Mouse (Mus musculus) gastrocnemius, postnatal 4 days (tissue): ENCODE measurements around the gene Arhgap27. TPM values are rescaled to one million over a fixed set of nuclear protein-coding genes. Genes with fewer than 3 reads are reported as not detected.
"Not testable (repeated sequence)": the region's sequence is repeated elsewhere in the genome, so short reads cannot be mapped to it uniquely, and the experiment has no call there.

Experiments
- DNase-seq, 2 experiments: peaks; one replicate each; pipeline ENCODE4 v3.0.0; 2021 to 2022; ENCODE audit warnings: low spot score in 2 of 2, mixed read lengths in 2 of 2
- total RNA-seq, 2 experiments: library from RNA; stranded (reverse); gene quantifications; 2 replicates each; pipeline ENCODE4 v1.2.3; 2021

The Arhgap27 gene
- total RNA-seq, 2 experiments from 2014 or later, result 11.7 to 12.2 TPM

GRCm38 (mm10) chr11:103309956-103310574, 53.4 kb downstream of the Arhgap27 start:
- DNase-seq, result no peak

GRCm38 (mm10) chr11:103307910-103308309, 55.6 kb downstream of the Arhgap27 start:
- DNase-seq, result peak; percentile 52 to 75

GRCm38 (mm10) chr11:103304525-103304924, 59.0 kb downstream of the Arhgap27 start:
- no peak for DNase-seq

- DNase-seq, result no peak
Observed at GRCm38 (mm10) chr11:103294772-103295171, 68.7 kb downstream of the Arhgap27 start.

- peak in 1 of 2 experiments; percentile 64 for DNase-seq
Observed at GRCm38 (mm10) chr11:103294066-103294465, 69.4 kb downstream of the Arhgap27 start.

- no peak for DNase-seq
Observed at GRCm38 (mm10) chr11:103292890-103293287, 70.6 kb downstream of the Arhgap27 start.

GRCm38 (mm10) chr11:103292152-103292889, 71.2 kb downstream of the Arhgap27 start:
- DNase-seq, result peak; percentile 58 to 77

GRCm38 (mm10) chr11:103290841-103291240, 72.7 kb downstream of the Arhgap27 start:
- not testable (repeated sequence) for DNase-seq

GRCm38 (mm10) chr11:103288291-103288963, 75.1 kb downstream of the Arhgap27 start:
- DNase-seq, result peak in 1 of 2 experiments; percentile 37

- no peak for DNase-seq
Observed at GRCm38 (mm10) chr11:103286910-103287309, 76.6 kb downstream of the Arhgap27 start.

GRCm38 (mm10) chr11:103285951-103286350, 77.5 kb downstream of the Arhgap27 start:
- DNase-seq, result peak in 1 of 2 experiments; percentile 51

- DNase-seq, result no peak
Observed at GRCm38 (mm10) chr11:103285276-103285675, 78.2 kb downstream of the Arhgap27 start.

- DNase-seq, result no peak
Observed at GRCm38 (mm10) chr11:103281784-103282183, 81.7 kb downstream of the Arhgap27 start.

Other genes starting within 250 kb of the Arhgap27 start
- gene Hexim1, start 247.5 kb downstream of the Arhgap27 start, total RNA-seq, result 10 to 100 TPM; 26.9 to 29.6 TPM
- gene Hexim2, start 231.3 kb downstream of the Arhgap27 start, total RNA-seq, result 1 to 10 TPM; 6.3 to 7.0 TPM
- gene Fmnl1, start 192.6 kb downstream of the Arhgap27 start, total RNA-seq, result 1 to 10 TPM; 8.1 to 8.2 TPM
- gene 1700023F06Rik, start 155.1 kb downstream of the Arhgap27 start, total RNA-seq, result not detected
- gene Spata32, start 145.3 kb downstream of the Arhgap27 start, total RNA-seq, result not detected
- 1 to 10 TPM; 7.7 to 7.8 TPM for gene Map3k14, start 96.2 kb downstream of the Arhgap27 start, total RNA-seq
- gene Plekhm1, start 49.0 kb upstream of the Arhgap27 start, total RNA-seq, result 10 to 100 TPM; 12.0 to 12.8 TPM
- not detected for gene Lrrc37a, start 140.9 kb upstream of the Arhgap27 start, total RNA-seq